Mouse (Mus musculus): Measurements from ENCODE around the gene Btbd9. TPM values are rescaled to one million over a fixed set of nuclear protein-coding genes. Genes with fewer than 3 reads are reported as not detected.

Btbd9 gene
- total and polyA plus RNA-seq, 3 experiments, result 24.7 to 33.8 TPM; not detected in 1

DNA sequence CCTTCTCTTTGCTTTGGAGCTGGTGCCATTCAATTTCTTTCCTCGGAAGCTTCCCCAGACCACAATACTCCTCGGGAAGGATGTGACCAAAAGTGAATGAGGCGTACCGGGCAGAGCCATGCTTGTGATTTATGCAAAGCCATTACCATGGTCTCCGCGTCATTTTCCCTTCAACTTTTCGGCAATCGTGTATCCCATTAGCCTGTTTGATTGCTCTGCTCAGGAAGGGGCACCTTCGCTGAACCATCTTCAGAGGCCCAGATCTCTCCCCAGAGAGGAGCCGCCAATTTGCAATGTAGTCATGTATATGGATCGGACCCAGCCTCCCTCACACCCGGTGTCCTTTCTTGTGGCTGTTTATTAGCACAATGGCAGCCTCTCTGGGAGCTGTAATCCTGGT lies 353.5 kb downstream of the Btbd9 start:
- TF ChIP-seq MYC (IDR thresholded peaks at IDR 0.05; ENCODE audit: low read depth, low read length) (no peak), POLR2AphosphoS2 (IDR thresholded peaks at IDR 0.05; ENCODE audit: low read length) (no peak), TBP (IDR thresholded peaks at IDR 0.05; ENCODE audit: low read depth, low read length) (no peak), MXI1 (IDR thresholded peaks at IDR 0.05; ENCODE audit: low read depth, low read length) (no peak), ZKSCAN1 (IDR thresholded peaks at IDR 0.05; ENCODE audit: low read depth, low read length) (no peak), POLR2A (IDR thresholded peaks at IDR 0.05; ENCODE audit: control insufficient read depth in 1 of 2, insufficient read depth in 1 of 2, low read depth in 1 of 2, low read length in 2 of 2, poor library complexity in 1 of 2) (no peak), POLR2AphosphoS5 (IDR thresholded peaks at IDR 0.05; ENCODE audit: borderline replicate concordance, low read depth, low read length) (no peak), HCFC1 (IDR thresholded peaks at IDR 0.05; ENCODE audit: low read depth, low read length) (no peak), RCOR1 (IDR thresholded peaks at IDR 0.05; ENCODE audit: low read depth, low read length) (no peak), ELF1 (IDR thresholded peaks at IDR 0.05; ENCODE audit: low read depth, low read length) (no peak), TAL1 (IDR thresholded peaks at IDR 0.05; ENCODE audit: low read length) (no peak)
- Histone ChIP-seq H3K9me3 (replicated peaks; ENCODE audit: insufficient read depth, low read length) (no peaks in the 10 kb centered on the region), H3K36me3 (ENCODE audit: control insufficient read depth in 1 of 2, insufficient read depth in 2 of 2, low read length in 2 of 2) (no peaks in the 10 kb centered on the region; a peak in 1 of 4 replicates), H3K4me1 (ENCODE audit: control insufficient read depth in 1 of 2, insufficient read depth in 2 of 2, low read length in 2 of 2) (no peaks in the 10 kb centered on the region), H3K27ac (ENCODE audit: control insufficient read depth, low read depth, low read length) (no peak overlapping the region), H3K4me3 (ENCODE audit: control insufficient read depth in 1 of 2, insufficient read depth in 1 of 2, low read depth in 2 of 2, low read length in 2 of 2) (no peak overlapping the region), H3K9ac (ENCODE audit: control insufficient read depth, low read depth, low read length, poor library complexity, severe bottlenecking) (no peak overlapping the region), H3K79me2 (ENCODE audit: control insufficient read depth, insufficient read depth, low read length, poor library complexity) (no peaks in the 10 kb centered on the region), H3K27me3 (ENCODE audit: control insufficient read depth in 1 of 2, insufficient read depth in 2 of 2, low read length in 2 of 2) (no peaks in the 10 kb centered on the region)
- DNase-seq (ENCODE audit: low read depth, low spot score), result no peak

DNA sequence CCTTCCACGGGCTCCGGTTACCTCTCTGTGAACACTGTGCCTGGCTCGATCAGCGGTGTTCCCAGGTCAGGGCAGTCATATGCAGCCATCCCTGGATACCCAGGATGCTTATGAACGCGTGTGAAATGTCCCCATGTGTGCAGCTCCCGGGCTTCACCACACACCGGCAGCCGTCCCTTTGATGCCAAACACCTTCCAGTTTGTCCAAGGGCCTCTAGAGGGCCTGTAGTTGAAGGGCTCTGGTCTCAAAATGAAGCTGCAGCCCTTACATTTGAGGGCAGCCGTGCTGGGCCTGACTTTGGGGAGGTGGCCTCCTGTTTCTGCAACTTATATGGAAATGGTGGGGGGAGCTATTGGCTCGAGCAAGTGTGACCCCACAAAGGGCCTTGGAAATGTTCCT lies 353.9 kb downstream of the Btbd9 start:
- Histone ChIP-seq H3K9ac (ENCODE audit: control insufficient read depth, low read depth, low read length, poor library complexity, severe bottlenecking) (no peak overlapping the region), H3K4me3 (ENCODE audit: control insufficient read depth in 1 of 2, insufficient read depth in 1 of 2, low read depth in 2 of 2, low read length in 2 of 2) (no peak overlapping the region), H3K79me2 (ENCODE audit: control insufficient read depth, insufficient read depth, low read length, poor library complexity) (no peaks in the 10 kb centered on the region), H3K27me3 (ENCODE audit: control insufficient read depth in 1 of 2, insufficient read depth in 2 of 2, low read length in 2 of 2) (no peaks in the 10 kb centered on the region), H3K4me1 (ENCODE audit: control insufficient read depth in 1 of 2, insufficient read depth in 2 of 2, low read length in 2 of 2) (no peaks in the 10 kb centered on the region), H3K9me3 (replicated peaks; ENCODE audit: insufficient read depth, low read length) (no peaks in the 10 kb centered on the region), H3K36me3 (ENCODE audit: control insufficient read depth in 1 of 2, insufficient read depth in 2 of 2, low read length in 2 of 2) (no peaks in the 10 kb centered on the region; a peak in 1 of 4 replicates), H3K27ac (ENCODE audit: control insufficient read depth, low read depth, low read length) (no peak overlapping the region)
- DNase-seq (ENCODE audit: low read depth, low spot score), result no peak
- no peak for TF ChIP-seq MYC (IDR thresholded peaks at IDR 0.05; ENCODE audit: low read depth, low read length)
- TF ChIP-seq BHLHE40 (IDR thresholded peaks at IDR 0.05; ENCODE audit: borderline replicate concordance, low read depth, low read length), result no peak
- no peak for TF ChIP-seq GABPA (IDR thresholded peaks at IDR 0.05; ENCODE audit: low read depth, low read length)
- TF ChIP-seq POLR2A (IDR thresholded peaks at IDR 0.05; ENCODE audit: control insufficient read depth in 1 of 2, insufficient read depth in 1 of 2, low read depth in 1 of 2, low read length in 2 of 2, poor library complexity in 1 of 2), result no peak
- no peak for TF ChIP-seq POLR2AphosphoS5 (IDR thresholded peaks at IDR 0.05; ENCODE audit: borderline replicate concordance, low read depth, low read length)
- no peak for TF ChIP-seq ZKSCAN1 (IDR thresholded peaks at IDR 0.05; ENCODE audit: low read depth, low read length)
- no peak for TF ChIP-seq TCF12 (IDR thresholded peaks at IDR 0.05; ENCODE audit: low read depth, low read length)
- no peak for TF ChIP-seq GATA1 (IDR thresholded peaks at IDR 0.05; ENCODE audit: low read depth, low read length)
- TF ChIP-seq NELFE (IDR thresholded peaks at IDR 0.05; ENCODE audit: low read depth, low read length), result no peak
- TF ChIP-seq NRF1 (IDR thresholded peaks at IDR 0.05; ENCODE audit: insufficient read depth, low read depth, low read length, poor library complexity, severe bottlenecking), result no peak
- TF ChIP-seq SMC3 (IDR thresholded peaks at IDR 0.05; ENCODE audit: low read depth, low read length), result no peak
- TF ChIP-seq CHD2 (IDR thresholded peaks at IDR 0.05; ENCODE audit: low read length), result no peak
- no peak for TF ChIP-seq RCOR1 (IDR thresholded peaks at IDR 0.05; ENCODE audit: low read depth, low read length)
- TF ChIP-seq MAX (IDR thresholded peaks at IDR 0.05; ENCODE audit: low read length), result no peak
- no peak for TF ChIP-seq MAFK (IDR thresholded peaks at IDR 0.05; ENCODE audit: borderline replicate concordance, low read depth, low read length)
- no peak for TF ChIP-seq ZNF384 (IDR thresholded peaks at IDR 0.05; ENCODE audit: low read depth, low read length)
- no peak for TF ChIP-seq ZC3H11A (IDR thresholded peaks at IDR 0.05; ENCODE audit: low read depth, low read length)

All from MEL (cell line).